Mouse (Mus musculus) limb, embryonic 10.5 days (tissue): ENCODE data around the gene Lta. TPM values are rescaled to one million over a fixed set of nuclear protein-coding genes. Genes with fewer than 3 reads are reported as not detected.

Source experiments
- DNase-seq: peaks from one replicate; pipeline ENCODE4 v3.0.0-alpha.2; 2017; ENCODE audit warnings: low spot score
- H3K27ac ChIP-seq: fragments of 300-500 bp; sonication (generic); 2 replicates; pipeline ENCODE4 v1.5.1; 2016; ENCODE audit warnings: mild to moderate bottlenecking
- H3K27me3 ChIP-seq: fragments of 300-500 bp; sonication (generic); 2 replicates; pipeline ENCODE4 v1.6.1; 2016; ENCODE audit warnings: low read depth, mild to moderate bottlenecking; ENCODE audit not compliant: poor library complexity, severe bottlenecking
- H3K36me3 ChIP-seq: fragments of 300-500 bp; sonication (generic); 2 replicates; pipeline ENCODE4 v1.6.1; 2016; ENCODE audit warnings: mild to moderate bottlenecking, moderate library complexity
- H3K4me1 ChIP-seq: fragments of 300-500 bp; sonication (generic); 2 replicates; pipeline ENCODE4 v1.6.1; 2016
- H3K4me3 ChIP-seq: fragments of 300-500 bp; sonication (generic); 2 replicates; pipeline ENCODE4 v1.5.1; 2016; ENCODE audit warnings: mild to moderate bottlenecking, moderate library complexity
- H3K9me3 ChIP-seq: fragments of 300-500 bp; sonication (generic); replicated peaks from 2 replicates; pipeline ENCODE4 v1.6.1; 2016; ENCODE audit warnings: mild to moderate bottlenecking
- WGBS: fragments of 180-500 bp; shearing (Covaris S2); methylation state at CpG from one replicate; pipeline ENCODE4 v1.1.7; 2016; 5-methylcytosine and 5-hydroxymethylcytosine counted together
- polyA plus RNA-seq: library from polyadenylated mRNA; unstranded; fragments of >200 nt; fragmentation: Nextera tagmentation; extraction: Ambion mirVana; gene quantifications from 2 replicates; pipeline ENCODE4 v1.2.1, GENCODE M21; 2016

Gene Lta
- polyA plus RNA-seq, 1 experiment from 2014 or later: not detected

GRCm38 (mm10) chr17:35180093-35180492, 25.1 kb downstream of the Lta start:
- no peak overlapping the region for H3K4me3 ChIP-seq
- no peaks in the 10 kb centered on the region for H3K9me3 ChIP-seq
- no peaks in the 10 kb centered on the region for H3K36me3 ChIP-seq
- 93% methylated on average over 5 of the region's 5 CpGs for WGBS
- no peak overlapping the region for H3K27ac ChIP-seq
- H3K27me3 ChIP-seq: no peaks in the 10 kb centered on the region
- no peak for DNase-seq
- no peaks in the 10 kb centered on the region for H3K4me1 ChIP-seq

DNA sequence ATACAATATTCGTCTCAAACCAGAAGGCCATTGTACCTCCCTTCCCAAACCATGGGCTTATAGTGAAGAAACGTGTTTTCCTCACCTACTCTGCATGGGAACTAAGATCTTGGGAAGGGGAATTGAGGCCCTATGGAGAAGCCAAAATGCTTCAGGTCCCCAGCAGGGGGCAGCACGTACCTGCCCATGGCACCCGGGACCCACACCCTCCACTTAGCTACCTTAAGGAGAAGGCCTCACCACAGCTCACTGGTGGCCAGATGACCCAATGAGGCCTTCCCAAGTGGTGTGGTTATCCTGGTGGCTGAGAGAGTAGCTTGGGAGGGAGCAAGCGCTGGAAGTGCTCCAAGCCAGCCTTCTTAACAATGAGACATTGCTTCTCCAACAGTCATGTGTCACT, 26.6 kb downstream of the Lta start:
- Histone ChIP-seq H3K27me3 (no peaks in the 10 kb centered on the region), H3K36me3 (no peaks in the 10 kb centered on the region), H3K9me3 (no peaks in the 10 kb centered on the region), H3K4me3 (no peak overlapping the region), H3K4me1 (peaks cover 10% of the 10 kb centered on the region), H3K27ac (no peak overlapping the region)
- DNase-seq: peak; percentile 86
- WGBS: 16% methylated on average over 5 of the region's 5 CpGs

GRCm38 (mm10) chr17:35175968-35176367, 29.2 kb downstream of the Lta start, which contains the start of gene Aif1:
Gene Aif1, minus strand, starts transcription at chr17:35176068.
- Histone ChIP-seq H3K36me3 (no peaks in the 10 kb centered on the region), H3K27me3 (no peaks in the 10 kb centered on the region), H3K4me1 (peaks cover 11% of the 10 kb centered on the region), H3K4me3 (no peak within 1 kb of the TSS), H3K27ac (no peak within 1 kb of the TSS), H3K9me3 (no peaks in the 10 kb centered on the region)
- no peak for DNase-seq
- WGBS: 75% methylated on average over 2 of the region's 2 CpGs

GRCm38 (mm10) chr17:35175382-35175781, 29.8 kb downstream of the Lta start:
- no peak for DNase-seq
- 84% methylated on average over 6 of the region's 6 CpGs for WGBS
- H3K4me3 ChIP-seq: no peak overlapping the region

DNA sequence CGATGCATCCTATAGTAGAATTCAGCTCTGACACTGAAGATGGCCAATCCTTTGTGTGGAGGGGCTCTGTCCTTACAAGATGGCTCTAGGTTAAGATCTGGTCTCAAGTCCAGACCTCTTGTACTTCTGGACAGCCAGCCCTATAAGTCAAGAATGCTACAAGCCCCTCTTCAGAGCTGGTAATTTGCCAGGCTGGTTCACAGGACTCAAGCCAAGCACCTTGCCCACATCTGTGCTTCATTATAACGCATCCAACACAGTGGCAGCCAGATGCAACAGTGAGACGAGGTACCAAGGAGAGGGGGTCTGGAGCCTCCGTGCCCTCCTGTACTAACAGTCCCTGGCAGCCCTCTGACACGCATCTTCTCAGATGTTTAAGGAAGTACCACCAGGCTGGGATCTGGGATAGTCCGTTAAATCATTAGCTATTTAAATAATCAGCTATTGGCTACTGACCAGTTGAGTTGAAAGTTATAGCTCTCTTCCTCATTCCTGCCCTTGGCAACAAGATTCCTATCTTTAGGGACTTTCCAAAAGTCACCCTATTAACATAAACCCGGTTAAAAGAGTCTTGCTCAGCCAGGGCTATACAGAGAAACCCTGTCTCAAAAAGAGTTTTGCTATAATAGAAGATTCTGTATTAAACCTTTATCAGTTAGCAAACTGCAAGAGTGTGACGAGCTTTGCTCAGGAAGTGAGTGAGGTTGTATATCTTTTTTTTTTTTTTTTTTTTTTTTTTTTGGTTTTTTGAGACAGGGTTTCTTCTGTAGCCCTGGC, 30.8 kb downstream of the Lta start:
- WGBS: 61% methylated on average over 8 of the region's 8 CpGs
- Histone ChIP-seq H3K4me1 (peaks cover 11% of the 10 kb centered on the region), H3K9me3 (no peaks in the 10 kb centered on the region), H3K27ac (no peak overlapping the region), H3K27me3 (no peaks in the 10 kb centered on the region), H3K4me3 (no peak overlapping the region), H3K36me3 (no peaks in the 10 kb centered on the region)
- DNase-seq: no peak

More at GRCm38 (mm10) chr17:35175382-35175781, 29.8 kb downstream of the Lta start:
- Histone ChIP-seq H3K36me3 (no peaks in the 10 kb centered on the region), H3K27me3 (no peaks in the 10 kb centered on the region), H3K4me1 (peaks cover 11% of the 10 kb centered on the region), H3K27ac (no peak overlapping the region), H3K9me3 (no peaks in the 10 kb centered on the region)

DNA sequence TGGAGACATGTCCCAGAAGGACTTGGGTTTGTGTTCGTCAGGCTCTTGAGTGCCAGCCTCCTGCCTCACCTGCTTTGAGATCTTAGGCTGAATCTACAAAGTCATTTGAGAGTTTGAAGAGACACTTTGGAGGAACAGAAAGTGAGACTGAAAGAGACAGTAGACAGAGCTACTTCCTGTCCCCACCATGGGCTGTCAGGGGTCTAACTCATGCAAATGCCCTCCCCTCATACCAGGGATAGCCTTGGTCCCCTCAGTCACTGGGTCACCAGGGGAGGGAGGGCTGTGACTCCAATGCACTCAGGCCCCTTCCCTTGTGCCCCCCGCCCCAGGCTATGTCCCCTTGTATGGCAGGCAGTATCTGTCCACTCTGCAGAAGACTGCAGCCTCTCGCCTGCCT, 31.8 kb downstream of the Lta start:
- H3K9me3 ChIP-seq: no peaks in the 10 kb centered on the region
- no peaks in the 10 kb centered on the region for H3K36me3 ChIP-seq
- DNase-seq: no peak
- H3K4me1 ChIP-seq: peaks cover 11% of the 10 kb centered on the region
- H3K27me3 ChIP-seq: no peaks in the 10 kb centered on the region
- no peak overlapping the region for H3K4me3 ChIP-seq
- WGBS: 74% methylated on average over 3 of the region's 3 CpGs
- H3K27ac ChIP-seq: no peak overlapping the region

DNA sequence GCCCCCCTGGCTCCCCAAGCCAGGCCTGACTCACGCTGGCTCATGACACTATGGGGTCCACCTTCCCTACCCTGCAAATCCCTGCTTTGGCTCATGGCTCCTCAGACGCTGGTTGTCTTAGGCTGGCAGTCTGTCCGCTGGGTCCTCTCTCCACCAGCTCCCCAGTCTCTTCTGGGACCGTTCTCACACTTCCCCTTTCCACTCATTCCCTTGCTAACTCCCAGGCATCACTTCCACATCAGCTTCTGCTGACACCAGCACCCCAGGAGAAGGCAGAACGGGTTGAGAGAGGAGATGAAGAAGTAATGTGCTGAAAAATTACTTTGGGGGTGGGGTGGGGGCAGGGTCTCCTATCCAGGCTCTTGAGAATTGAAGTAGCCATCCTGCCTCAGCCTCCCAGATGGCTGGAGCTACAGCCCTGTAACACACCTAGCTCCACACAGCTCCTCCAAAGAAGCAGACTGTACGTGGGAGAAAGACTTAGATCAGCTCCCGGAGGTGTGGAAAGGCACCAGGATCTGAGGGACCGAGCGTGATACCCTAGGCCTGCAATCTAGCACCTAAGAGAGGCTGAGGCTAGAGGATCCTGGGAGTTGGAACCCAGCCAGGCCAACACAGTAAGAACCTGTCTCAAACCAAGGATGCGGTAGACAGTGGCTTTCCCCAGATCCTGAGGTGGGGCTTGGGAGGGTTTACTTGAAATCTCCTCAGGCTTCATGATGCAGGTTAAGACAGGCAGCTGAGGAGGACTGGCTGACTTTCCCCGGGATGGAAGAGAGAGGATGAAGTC, 32.5 kb downstream of the Lta start:
- no peak for DNase-seq
- WGBS: 69% methylated on average over 11 of the region's 11 CpGs
- H3K27me3 ChIP-seq: no peaks in the 10 kb centered on the region
- H3K27ac ChIP-seq: no peak overlapping the region
- no peaks in the 10 kb centered on the region for H3K9me3 ChIP-seq
- H3K4me3 ChIP-seq: no peak overlapping the region
- H3K4me1 ChIP-seq: peaks cover 11% of the 10 kb centered on the region
- no peaks in the 10 kb centered on the region for H3K36me3 ChIP-seq

GRCm38 (mm10) chr17:35168541-35169207, 36.5 kb downstream of the Lta start:
- peak overlapping the region; percentile 36; the same call in 1 of the 2 replicates for H3K27ac ChIP-seq
- H3K36me3 ChIP-seq: no peaks in the 10 kb centered on the region
- peaks cover 12% of the 10 kb centered on the region for H3K4me1 ChIP-seq
- H3K4me3 ChIP-seq: no peak overlapping the region
- no peaks in the 10 kb centered on the region for H3K9me3 ChIP-seq
- WGBS: 29% methylated on average over 4 of the region's 4 CpGs
- DNase-seq: no peak
- no peaks in the 10 kb centered on the region for H3K27me3 ChIP-seq

GRCm38 (mm10) chr17:35167794-35168193, 37.4 kb downstream of the Lta start:
- Histone ChIP-seq H3K9me3 (no peaks in the 10 kb centered on the region), H3K27ac (no peak overlapping the region), H3K36me3 (peaks cover 2% of the 10 kb centered on the region), H3K4me3 (no peak overlapping the region), H3K27me3 (no peaks in the 10 kb centered on the region), H3K4me1 (peaks cover 18% of the 10 kb centered on the region)
- no peak for DNase-seq
- WGBS: 90% methylated on average over 7 of the region's 7 CpGs

GRCm38 (mm10) chr17:35166352-35167035, 38.7 kb downstream of the Lta start:
- peak overlapping the region; percentile 98 for H3K4me3 ChIP-seq
- WGBS: 76% methylated on average over 8 of the region's 8 CpGs

GRCm38 (mm10) chr17:35165451-35166155, 39.5 kb downstream of the Lta start:
- WGBS: 32% methylated on average over 12 of the region's 12 CpGs
- no peak for DNase-seq

More at GRCm38 (mm10) chr17:35166352-35167035, 38.7 kb downstream of the Lta start:
- H3K4me1 ChIP-seq: peaks cover 31% of the 10 kb centered on the region
- no peaks in the 10 kb centered on the region for H3K27me3 ChIP-seq
- no peaks in the 10 kb centered on the region for H3K9me3 ChIP-seq
- H3K27ac ChIP-seq: peak overlapping the region; percentile 99
- no peak for DNase-seq
- peaks cover 15% of the 10 kb centered on the region for H3K36me3 ChIP-seq

More at GRCm38 (mm10) chr17:35165451-35166155, 39.5 kb downstream of the Lta start:
- Histone ChIP-seq H3K36me3 (peaks cover 24% of the 10 kb centered on the region), H3K9me3 (no peaks in the 10 kb centered on the region), H3K27me3 (no peaks in the 10 kb centered on the region), H3K27ac (peak overlapping the region; percentile 99), H3K4me3 (peak overlapping the region; percentile 98), H3K4me1 (peaks cover 32% of the 10 kb centered on the region)
